9 mouse cellular contexts compared by ENCODE assay signal in genomic region chr3:67429338-67429998, GRCm38 (mm10). TPM values are rescaled to one million over a fixed set of nuclear protein-coding genes. Genes with fewer than 3 reads are reported as not detected.
DNase-seq lines count a peak whose midpoint lies in the region; ATAC-seq and TF ChIP-seq lines count a peak whose summit lies in the region.
"Had no signal": no experiment of that assay in that cellular context is flagged by ENCODE, and none has a peak within 500 bp of the region (broad histone marks: within the 10 kb centered on the region; RNA-seq: fewer than 3 reads in every experiment).

No protein-coding gene starts in this region.

- ATAC-seq in heart, embryonic 16.5 days (replicated peaks; ENCODE audit: extremely low read depth, insufficient read depth, low FRiP score): 0 out of 2 replicates have a peak, but pooled peaks have one; percentile 20
- no peak for ATAC-seq in G1E (ENCODE audit: extremely low read depth, insufficient number of reproducible peaks, low FRiP score, poor library complexity, severe bottlenecking)
- ATAC-seq in forebrain, embryonic 15.5 days (replicated peaks): peak; percentile 86
- peak; percentile 6; the same call in 1 of the 2 replicates for ATAC-seq in megakaryocyte, adult 5-6 weeks (ENCODE audit: poor library complexity, severe bottlenecking)

- peak overlapping the region; percentile 89 for H3K4me2 ChIP-seq in heart, embryonic 16.5 days (ENCODE audit: low read depth, low read length)
- H3K4me2 ChIP-seq in forebrain, embryonic 15.5 days (replicated peaks): peak overlapping the region; percentile 67

- peaks cover 10% of the 10 kb centered on the region for H3K4me1 ChIP-seq in heart, embryonic 16.5 days (ENCODE audit: control insufficient read depth, insufficient read depth, low read length)
- peaks cover 15% of the 10 kb centered on the region for H3K4me1 ChIP-seq in G1E (ENCODE audit: insufficient read depth, low read depth, low read length)
- H3K4me1 ChIP-seq in forebrain, embryonic 15.5 days: peaks cover 9% of the 10 kb centered on the region

- peak overlapping the region; percentile 95 for H3K4me3 ChIP-seq in heart, embryonic 16.5 days (ENCODE audit: low read length)
- peak overlapping the region; percentile 99 for H3K4me3 ChIP-seq in G1E (ENCODE audit: low read depth, low read length)
- H3K4me3 ChIP-seq in forebrain, embryonic 15.5 days: peak overlapping the region; percentile 94

- 32% methylated on average over 8 of the region's 8 CpGs for WGBS in heart, embryonic 16.5 days
- 35% methylated on average over 8 of the region's 8 CpGs for WGBS in forebrain, embryonic 15.5 days

- H3K36me3 ChIP-seq in heart, embryonic 16.5 days (ENCODE audit: control insufficient read depth, insufficient read depth): peaks cover 14% of the 10 kb centered on the region
- H3K36me3 ChIP-seq in G1E (replicated peaks): peaks cover 33% of the 10 kb centered on the region
- peaks cover 20% of the 10 kb centered on the region for H3K36me3 ChIP-seq in forebrain, embryonic 15.5 days

- TF ChIP-seq CTCF in G1E (IDR thresholded peaks at IDR 0.05; ENCODE audit: low read depth, low read length): no peak

- no peak for DNase-seq in heart, adult 8-10 months (ENCODE audit: low spot score)
- DNase-seq in G1E (ENCODE audit: low spot score): no peak
- DNase-seq in urinary bladder, adult 2 months (ENCODE audit: low spot score): no peak
- DNase-seq in kidney, postnatal 36 days: no peak
- no peak for DNase-seq in gastrocnemius, postnatal 36 days

- intact Hi-C loops in gastrocnemius, postnatal 36 days (cut with DNase I): loop anchor here (5.0 kb wide), 1 partner anchor 77 kb away; no protein-coding TSS in a partner anchor

- no peak overlapping the region for H3K27ac ChIP-seq in heart, embryonic 16.5 days (ENCODE audit: low read length)
- H3K27ac ChIP-seq in forebrain, embryonic 15.5 days (replicated peaks): no peak overlapping the region

- H3K9ac ChIP-seq in heart, embryonic 16.5 days (ENCODE audit: low read length): no peak overlapping the region; the same call in 1 of the 2 replicates
- H3K9ac ChIP-seq in forebrain, embryonic 15.5 days (replicated peaks): peak overlapping the region; percentile 78; the same call in 1 of the 2 replicates

- H3K9me3 ChIP-seq in heart, embryonic 16.5 days (replicated peaks; ENCODE audit: control insufficient read depth, low read length): peaks cover 5% of the 10 kb centered on the region
- peaks cover 12% of the 10 kb centered on the region for H3K9me3 ChIP-seq in G1E (replicated peaks)
- H3K9me3 ChIP-seq in forebrain, embryonic 15.5 days: peaks cover 11% of the 10 kb centered on the region

- no peaks in the 10 kb centered on the region for H3K27me3 ChIP-seq in heart, embryonic 16.5 days (ENCODE audit: control insufficient read depth, insufficient read depth, low read length)
- H3K27me3 ChIP-seq in G1E (ENCODE audit: insufficient read depth, low read length): no peaks in the 10 kb centered on the region
- H3K27me3 ChIP-seq in forebrain, embryonic 15.5 days: no peaks in the 10 kb centered on the region

RNA-seq across cellular contexts. Expression of gene Gfm1, which starts 0.4 kb away (rescaled TPM):
- 113 and 115 TPM in 2 replicates for polyA plus RNA-seq in heart, embryonic 16.5 days (2015; fragmentation: Nextera tagmentation; extraction: Ambion mirVana)
- total RNA-seq in heart, adult 8-10 months (2022): 100 to 1,000 TPM; 204 to 236 (median 226) TPM
- 74.6 and 84.0 TPM in 2 replicates for total RNA-seq in G1E (2014; fragmentation: Nextera tagmentation)
- 81.0 and 89.4 TPM in 2 replicates for total RNA-seq in G1E (2017)
- 8.0 and 9.7 TPM in 2 replicates for polyA plus RNA-seq in G1E (2012)
- 33.2 and 33.8 TPM in 2 replicates for polyA plus RNA-seq in forebrain, embryonic 15.5 days (2015; fragmentation: Nextera tagmentation; extraction: Ambion mirVana)
- 22.2 and 23.1 TPM in 2 replicates for total RNA-seq in megakaryocyte, adult 5-6 weeks (2015)
- total RNA-seq in megakaryocyte, adult 5-6 weeks (2017): 28.4 and 34.5 TPM in 2 replicates
- polyA plus RNA-seq in urinary bladder, adult 2 months (2012; rRNA removed): 28.5 and 28.8 TPM in 2 replicates
- total RNA-seq in gastrocnemius, postnatal 36 days (2021): 100 to 1,000 TPM; 101 to 110 TPM

RNA-seq across cellular contexts. Expression of gene Lxn, which starts 34.3 kb away (rescaled TPM):
- 72.3 and 74.4 TPM in 2 replicates for polyA plus RNA-seq in heart, embryonic 16.5 days (2015; fragmentation: Nextera tagmentation; extraction: Ambion mirVana)
- total RNA-seq in heart, adult 8-10 months (2022): 1 to 10 TPM; 1.9 to 4.3 (median 3.3) TPM
- total RNA-seq in G1E (2014; fragmentation: Nextera tagmentation) (44.2 and 59.2 TPM in 2 replicates), G1E (2017) (84.6 and 92.3 TPM in 2 replicates)
- 26.1 and 30.6 TPM in 2 replicates for polyA plus RNA-seq in G1E (2012)
- polyA plus RNA-seq in forebrain, embryonic 15.5 days (2015; fragmentation: Nextera tagmentation; extraction: Ambion mirVana): 57.5 and 64.1 TPM in 2 replicates
- total RNA-seq in megakaryocyte, adult 5-6 weeks (2015): 43.4 and 52.6 TPM in 2 replicates
- 13.5 and 20.9 TPM in 2 replicates for total RNA-seq in megakaryocyte, adult 5-6 weeks (2017)
- polyA plus RNA-seq in urinary bladder, adult 2 months (2012; rRNA removed): 31.9 and 34.4 TPM in 2 replicates
- total RNA-seq in gastrocnemius, postnatal 36 days (2021): 1 to 10 TPM; 1.7 to 1.8 TPM

RNA-seq across cellular contexts. Expression of gene Gm17402, which starts 54.5 kb away (rescaled TPM):
- polyA plus RNA-seq in heart, embryonic 16.5 days (2015; fragmentation: Nextera tagmentation; extraction: Ambion mirVana): not detected in 2 replicates
- not detected for total RNA-seq in heart, adult 8-10 months (2022)
- total RNA-seq in G1E (2014; fragmentation: Nextera tagmentation) (not detected in 2 replicates), G1E (2017) (not detected in 2 replicates)
- not detected in 2 replicates for polyA plus RNA-seq in G1E (2012)
- not detected in 2 replicates for polyA plus RNA-seq in forebrain, embryonic 15.5 days (2015; fragmentation: Nextera tagmentation; extraction: Ambion mirVana)
- total RNA-seq in megakaryocyte, adult 5-6 weeks (2015): not detected in 2 replicates
- total RNA-seq in megakaryocyte, adult 5-6 weeks (2017): not detected in 2 replicates
- not detected in 2 replicates for polyA plus RNA-seq in urinary bladder, adult 2 months (2012; rRNA removed)
- not detected for total RNA-seq in gastrocnemius, postnatal 36 days (2021)
- polyA plus RNA-seq: brain, embryonic 14.5 days had no signal

RNA-seq across cellular contexts. Expression of gene Mlf1, which starts 55.6 kb away (rescaled TPM):
- 329 and 362 TPM in 2 replicates for polyA plus RNA-seq in heart, embryonic 16.5 days (2015; fragmentation: Nextera tagmentation; extraction: Ambion mirVana)
- total RNA-seq in heart, adult 8-10 months (2022): 100 to 1,000 TPM; 135 to 199 (median 160) TPM
- total RNA-seq in G1E (2014; fragmentation: Nextera tagmentation): not detected in 2 replicates
- total RNA-seq in G1E (2017): not detected in 2 replicates
- not detected in 2 replicates for polyA plus RNA-seq in G1E (2012)
- polyA plus RNA-seq in forebrain, embryonic 15.5 days (2015; fragmentation: Nextera tagmentation; extraction: Ambion mirVana): 13.7 and 19.7 TPM in 2 replicates
- 0.91 and 1.2 TPM in 2 replicates for total RNA-seq in megakaryocyte, adult 5-6 weeks (2015)
- 0.44 TPM in 1 of 2 replicates, not detected in the other for total RNA-seq in megakaryocyte, adult 5-6 weeks (2017)
- 0.92 and 0.97 TPM in 2 replicates for polyA plus RNA-seq in urinary bladder, adult 2 months (2012; rRNA removed)
- 100 to 1,000 TPM; 409 to 506 TPM for total RNA-seq in gastrocnemius, postnatal 36 days (2021)
